Mouse (Mus musculus): Measurements from ENCODE around the gene Gm10153. TPM values are rescaled to one million over a fixed set of nuclear protein-coding genes. Genes with fewer than 3 reads are reported as not detected.
"Not testable (repeated sequence)": the region's sequence is repeated elsewhere in the genome, so short reads cannot be mapped to it uniquely, and the experiment has no call there.

Gm10153 gene
- total and polyA plus RNA-seq, 2 experiments from 2014 or later = not detected

DNA sequence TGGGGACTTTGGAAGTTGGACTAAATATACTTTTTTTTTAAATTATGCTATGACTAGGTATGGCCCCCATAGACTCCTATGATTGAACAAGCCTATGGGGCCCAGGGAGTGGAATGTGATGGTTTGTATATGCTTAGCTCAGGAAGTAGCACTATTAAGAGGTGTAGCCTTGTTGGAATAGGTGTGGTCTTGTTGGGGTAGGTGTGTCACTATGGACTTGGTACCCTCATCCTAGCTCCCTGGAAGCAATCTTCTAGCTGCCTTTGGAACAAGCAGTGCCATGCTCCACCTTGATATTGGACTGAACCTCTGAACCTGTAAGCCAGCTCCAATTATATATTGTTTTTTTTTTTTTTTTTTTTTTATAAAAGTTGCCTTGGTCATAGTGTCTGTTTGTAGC is 15.3 kb upstream of the Gm10153 start:
- Histone ChIP-seq H3K4me2 (ENCODE audit: low read depth, low read length, poor library complexity, severe bottlenecking) (no peak overlapping the region), H3K27ac (ENCODE audit: low read depth, low read length) (no peak overlapping the region), H3K4me1 (ENCODE audit: insufficient read depth, low read length) (no peaks in the 10 kb centered on the region), H3K27me3 (ENCODE audit: insufficient read depth, low read length) (no peaks in the 10 kb centered on the region), H3K36me3 (ENCODE audit: insufficient read depth, low read length) (no peaks in the 10 kb centered on the region), H3K4me3 (ENCODE audit: low read depth, low read length) (no peak overlapping the region), H3K9me3 (ENCODE audit: low read length) (no peaks in the 10 kb centered on the region), H3K9ac (replicated peaks; ENCODE audit: low read length, poor library complexity, severe bottlenecking) (no peak overlapping the region)
- ATAC-seq (ENCODE audit: low FRiP score) = no peak
- no peak for TF ChIP-seq CTCF (IDR thresholded peaks at IDR 0.05)
- no peak for DNase-seq (ENCODE audit: low spot score)

DNA sequence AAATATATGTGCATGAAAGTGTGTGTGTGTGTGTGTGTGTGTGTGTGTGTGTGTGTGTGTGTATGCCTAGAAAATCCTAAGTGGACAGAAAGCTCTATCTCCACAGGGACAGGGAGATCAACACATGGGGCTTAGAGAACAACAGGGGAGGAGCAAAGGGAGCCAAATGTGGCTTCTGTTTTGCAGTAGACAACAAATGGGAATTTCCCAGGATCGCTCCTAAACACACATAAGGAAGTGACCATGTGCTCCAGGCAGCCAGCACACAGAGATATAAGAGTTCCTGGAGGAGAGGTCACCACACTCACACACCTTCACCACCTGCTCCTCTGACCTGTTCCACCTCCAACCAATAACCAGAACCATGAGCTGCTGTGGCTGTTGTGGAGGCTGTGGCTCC is 10.9 kb upstream of the Gm10153 start, which contains the start of gene Krtap5-3:
Gene Krtap5-3 (plus strand): TSS at position 301 of the 400 bp plus-strand sequence.
- Histone ChIP-seq H3K4me1 (ENCODE audit: insufficient read depth, low read length) (no peaks in the 10 kb centered on the region), H3K9ac (replicated peaks; ENCODE audit: low read length, poor library complexity, severe bottlenecking) (no peak within 1 kb of the TSS), H3K27ac (ENCODE audit: low read depth, low read length) (no peak within 1 kb of the TSS), H3K4me3 (ENCODE audit: low read depth, low read length) (no peak within 1 kb of the TSS), H3K9me3 (ENCODE audit: low read length) (no peaks in the 10 kb centered on the region), H3K27me3 (ENCODE audit: insufficient read depth, low read length) (no peaks in the 10 kb centered on the region), H3K4me2 (ENCODE audit: low read depth, low read length, poor library complexity, severe bottlenecking) (no peak within 1 kb of the TSS), H3K36me3 (ENCODE audit: insufficient read depth, low read length) (no peaks in the 10 kb centered on the region)
- 92% methylated on average over 1 of the region's 1 CpGs for WGBS
- ATAC-seq (ENCODE audit: low FRiP score) (no peak), DNase-seq (ENCODE audit: low spot score) (no peak)
- TF ChIP-seq CTCF (IDR thresholded peaks at IDR 0.05) = no peak

DNA sequence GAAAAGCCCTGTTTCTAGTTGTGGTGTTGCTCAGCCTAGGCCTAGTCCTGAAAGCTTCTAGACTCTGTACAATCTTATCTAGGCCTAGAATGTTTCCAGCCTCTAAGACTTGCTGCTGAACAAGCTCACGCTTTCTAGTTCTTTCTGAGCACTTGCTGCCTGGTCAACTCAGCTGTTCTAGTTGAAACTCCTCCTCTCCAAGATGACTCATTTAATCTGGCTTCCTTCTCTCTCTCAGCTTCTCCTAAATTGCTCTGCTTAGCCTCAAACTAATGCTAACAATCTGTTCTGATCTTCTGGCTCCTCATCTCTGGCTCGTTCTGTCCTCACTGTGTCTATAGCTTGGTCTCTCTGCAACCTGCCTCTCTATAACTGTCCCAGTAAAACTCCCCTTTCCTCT is 8.6 kb upstream of the Gm10153 start:
- ATAC-seq (ENCODE audit: low FRiP score) (no peak), DNase-seq (ENCODE audit: low spot score) (no peak)
- Histone ChIP-seq H3K36me3 (ENCODE audit: insufficient read depth, low read length) (no peaks in the 10 kb centered on the region), H3K27me3 (ENCODE audit: insufficient read depth, low read length) (no peaks in the 10 kb centered on the region), H3K27ac (ENCODE audit: low read depth, low read length) (no peak overlapping the region), H3K4me2 (ENCODE audit: low read depth, low read length, poor library complexity, severe bottlenecking) (no peak overlapping the region), H3K4me1 (ENCODE audit: insufficient read depth, low read length) (no peaks in the 10 kb centered on the region), H3K9me3 (ENCODE audit: low read length) (no peaks in the 10 kb centered on the region), H3K4me3 (ENCODE audit: low read depth, low read length) (no peak overlapping the region), H3K9ac (replicated peaks; ENCODE audit: low read length, poor library complexity, severe bottlenecking) (no peak overlapping the region)
- no peak for TF ChIP-seq CTCF (IDR thresholded peaks at IDR 0.05)
- 98% methylated on average over 2 of the region's 2 CpGs for WGBS

DNA sequence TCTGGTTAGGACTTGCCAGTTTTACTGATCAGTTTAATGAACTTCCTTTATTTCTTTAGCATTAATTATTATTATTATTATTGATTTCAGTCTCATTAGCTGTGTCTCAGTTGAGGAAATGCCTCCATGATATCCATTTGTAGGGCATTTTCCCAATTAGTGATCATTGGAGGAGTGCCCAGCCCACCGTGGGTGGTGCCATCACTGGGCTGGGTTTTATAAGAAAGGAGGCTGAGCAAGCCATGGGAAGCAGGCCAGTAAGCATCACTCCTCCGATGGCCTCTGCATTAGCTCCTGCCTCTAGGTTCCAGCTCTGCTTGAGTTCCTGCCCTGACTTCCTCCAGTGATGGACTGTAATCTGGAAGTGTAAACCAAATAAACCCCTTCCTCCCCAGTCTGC is 2.0 kb downstream of the Gm10153 start:
- H3K36me3 ChIP-seq (ENCODE audit: insufficient read depth, low read length) = no peaks in the 10 kb centered on the region
- TF ChIP-seq CTCF (IDR thresholded peaks at IDR 0.05) = no peak
- no peak overlapping the region for H3K4me2 ChIP-seq (ENCODE audit: low read depth, low read length, poor library complexity, severe bottlenecking)
- no peaks in the 10 kb centered on the region for H3K4me1 ChIP-seq (ENCODE audit: insufficient read depth, low read length)
- 65% methylated on average over 2 of the region's 2 CpGs for WGBS
- no peak overlapping the region for H3K9ac ChIP-seq (replicated peaks; ENCODE audit: low read length, poor library complexity, severe bottlenecking)
- no peaks in the 10 kb centered on the region for H3K9me3 ChIP-seq (ENCODE audit: low read length)
- DNase-seq (ENCODE audit: low spot score) (no peak), ATAC-seq (ENCODE audit: low FRiP score) (no peak)
- H3K27ac ChIP-seq (ENCODE audit: low read depth, low read length) = no peak overlapping the region
- H3K4me3 ChIP-seq (ENCODE audit: low read depth, low read length) = no peak overlapping the region
- no peaks in the 10 kb centered on the region for H3K27me3 ChIP-seq (ENCODE audit: insufficient read depth, low read length)

DNA sequence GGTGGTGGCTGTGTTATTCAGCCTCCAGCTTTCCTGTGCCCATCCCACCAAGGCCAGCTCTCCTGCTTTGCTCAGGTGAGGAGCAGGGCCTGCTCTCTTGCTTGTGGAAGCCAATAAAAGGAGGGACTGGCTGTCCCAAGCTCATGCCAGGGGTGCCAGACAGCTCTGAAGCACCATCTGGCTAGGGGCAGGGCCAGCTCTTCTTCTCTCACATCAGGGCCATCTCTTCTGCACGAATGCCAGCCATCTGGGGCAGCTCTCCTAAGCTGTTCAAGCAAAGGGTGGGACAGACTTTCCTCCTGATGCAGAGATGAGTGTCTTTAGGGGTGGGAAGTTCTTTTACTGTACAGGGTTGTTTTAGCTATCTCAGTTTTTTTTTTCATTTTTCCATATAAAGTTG is 9.2 kb downstream of the Gm10153 start:
- Histone ChIP-seq H3K4me2 (ENCODE audit: low read depth, low read length, poor library complexity, severe bottlenecking) (no peak overlapping the region), H3K9me3 (ENCODE audit: low read length) (no peaks in the 10 kb centered on the region), H3K27me3 (ENCODE audit: insufficient read depth, low read length) (no peaks in the 10 kb centered on the region), H3K27ac (ENCODE audit: low read depth, low read length) (no peak overlapping the region), H3K9ac (replicated peaks; ENCODE audit: low read length, poor library complexity, severe bottlenecking) (no peak overlapping the region), H3K36me3 (ENCODE audit: insufficient read depth, low read length) (no peaks in the 10 kb centered on the region), H3K4me1 (ENCODE audit: insufficient read depth, low read length) (no peaks in the 10 kb centered on the region), H3K4me3 (ENCODE audit: low read depth, low read length) (no peak overlapping the region)
- 75% methylated on average over 1 of the region's 1 CpGs for WGBS
- DNase-seq (ENCODE audit: low spot score) (peak; percentile 47), ATAC-seq (ENCODE audit: low FRiP score) (no peak)
- TF ChIP-seq CTCF (IDR thresholded peaks at IDR 0.05) = no peak

DNA sequence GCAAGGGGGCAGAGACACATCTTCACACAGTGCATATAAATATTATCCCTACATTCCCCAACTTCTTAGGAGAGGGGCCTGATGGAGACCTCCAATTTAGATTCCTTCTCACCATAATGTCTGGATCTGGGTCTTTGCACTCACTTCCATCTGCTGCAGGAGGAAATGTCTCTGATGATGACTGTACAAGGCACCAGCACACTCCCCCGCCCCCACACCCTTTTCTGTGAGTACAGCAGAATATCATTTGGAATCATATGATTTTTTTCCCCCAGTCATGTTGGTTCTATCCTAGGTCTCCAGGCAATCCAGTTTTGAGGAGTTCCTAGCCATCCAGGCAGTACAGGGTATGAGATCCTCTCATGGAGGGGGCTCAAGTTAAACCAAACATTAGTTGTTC is 11.5 kb downstream of the Gm10153 start:
- 64% methylated on average over 1 of the region's 1 CpGs for WGBS
- Histone ChIP-seq H3K4me3 (ENCODE audit: low read depth, low read length) (no peak overlapping the region), H3K27me3 (ENCODE audit: insufficient read depth, low read length) (no peaks in the 10 kb centered on the region), H3K36me3 (ENCODE audit: insufficient read depth, low read length) (no peaks in the 10 kb centered on the region), H3K27ac (ENCODE audit: low read depth, low read length) (no peak overlapping the region), H3K4me1 (ENCODE audit: insufficient read depth, low read length) (no peaks in the 10 kb centered on the region), H3K9me3 (ENCODE audit: low read length) (no peaks in the 10 kb centered on the region), H3K4me2 (ENCODE audit: low read depth, low read length, poor library complexity, severe bottlenecking) (no peak overlapping the region), H3K9ac (replicated peaks; ENCODE audit: low read length, poor library complexity, severe bottlenecking) (no peak overlapping the region)
- no peak for TF ChIP-seq CTCF (IDR thresholded peaks at IDR 0.05)
- ATAC-seq (ENCODE audit: low FRiP score) = no peak
- DNase-seq (ENCODE audit: low spot score) = no peak

DNA sequence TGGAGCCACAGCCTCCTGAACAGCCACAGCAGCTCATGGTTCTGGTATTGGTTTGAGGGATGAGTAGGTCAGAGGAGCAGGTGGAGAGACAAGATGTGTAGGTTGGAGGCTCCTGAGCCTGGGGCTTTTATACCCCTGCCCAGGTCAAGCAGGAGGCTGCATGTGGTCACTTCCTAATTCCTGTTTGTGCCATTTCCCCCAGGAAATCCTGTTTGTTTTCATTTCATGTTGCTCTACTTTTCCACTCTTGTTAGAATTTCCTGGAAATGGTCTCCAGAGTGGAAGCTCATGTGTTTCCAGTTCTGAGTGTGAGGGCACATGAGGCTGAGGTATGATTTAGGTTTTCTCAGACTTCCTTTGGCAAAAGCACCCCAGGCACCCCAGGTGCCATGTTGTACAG is 14.3 kb downstream of the Gm10153 start, which contains the start of gene Krtap5-2:
Gene Krtap5-2 (minus strand): TSS at position 101 of the 400 bp plus-strand sequence.
- H3K4me2 ChIP-seq (ENCODE audit: low read depth, low read length, poor library complexity, severe bottlenecking); H3K27me3 ChIP-seq (ENCODE audit: insufficient read depth, low read length); DNase-seq (ENCODE audit: low spot score); H3K9me3 ChIP-seq (ENCODE audit: low read length); H3K4me3 ChIP-seq (ENCODE audit: low read depth, low read length); H3K4me1 ChIP-seq (ENCODE audit: insufficient read depth, low read length); ATAC-seq (ENCODE audit: low FRiP score); H3K36me3 ChIP-seq (ENCODE audit: insufficient read depth, low read length); H3K9ac ChIP-seq (replicated peaks; ENCODE audit: low read length, poor library complexity, severe bottlenecking); H3K27ac ChIP-seq (ENCODE audit: low read depth, low read length): not testable (repeated sequence)
